Mouse (Mus musculus): Measurements from ENCODE around the gene Hoxc9. TPM values are rescaled to one million over a fixed set of nuclear protein-coding genes. Genes with fewer than 3 reads are reported as not detected.

Gene Hoxc9
- polyA plus RNA-seq, 1 experiment from 2014 or later, result not detected

GRCm38 (mm10) chr15:103015406-103016166 is 39.3 kb downstream of the Hoxc9 start:
- Histone ChIP-seq H3K27ac (ENCODE audit: low read length) (no peak overlapping the region), H3K4me2 (ENCODE audit: low read depth, low read length) (no peak overlapping the region)
- 9% methylated on average over 19 of the region's 19 CpGs for WGBS (ENCODE audit: insufficient replicate concordance)

GRCm38 (mm10) chr15:103018636-103019035 is 42.4 kb downstream of the Hoxc9 start, which contains the start of gene Hoxc4:
TSS of gene Hoxc4 (plus strand) at chr15:103018934.
- H3K4me1 ChIP-seq (ENCODE audit: control insufficient read depth, low read depth, low read length), result no peaks in the 10 kb centered on the region
- H3K4me3 ChIP-seq (ENCODE audit: low read depth, low read length), result no peak within 1 kb of the TSS
- no peaks in the 10 kb centered on the region for H3K9me3 ChIP-seq (replicated peaks; ENCODE audit: control insufficient read depth, low read length)
- no peak within 1 kb of the TSS for H3K9ac ChIP-seq (ENCODE audit: low read depth, low read length)
- 34% methylated on average over 9 of the region's 9 CpGs for WGBS (ENCODE audit: insufficient replicate concordance)
- H3K27me3 ChIP-seq (ENCODE audit: control insufficient read depth, insufficient read depth, low read depth, low read length), result peaks cover 92% of the 10 kb centered on the region
- no peaks in the 10 kb centered on the region for H3K36me3 ChIP-seq (ENCODE audit: control insufficient read depth, insufficient read depth)
- H3K27ac ChIP-seq (ENCODE audit: low read length), result no peak within 1 kb of the TSS
- no peak within 1 kb of the TSS for H3K4me2 ChIP-seq (ENCODE audit: low read depth, low read length)
- no peak for ATAC-seq (ENCODE audit: low read depth)

More at GRCm38 (mm10) chr15:103015406-103016166, 39.3 kb downstream of the Hoxc9 start:
- peaks cover 96% of the 10 kb centered on the region for H3K27me3 ChIP-seq (ENCODE audit: control insufficient read depth, insufficient read depth, low read depth, low read length)
- ATAC-seq (ENCODE audit: low read depth), result no peak
- no peaks in the 10 kb centered on the region for H3K4me1 ChIP-seq (ENCODE audit: control insufficient read depth, low read depth, low read length)
- H3K4me3 ChIP-seq (ENCODE audit: low read depth, low read length), result no peak overlapping the region
- no peaks in the 10 kb centered on the region for H3K36me3 ChIP-seq (ENCODE audit: control insufficient read depth, insufficient read depth)
- H3K9ac ChIP-seq (ENCODE audit: low read depth, low read length), result no peak overlapping the region
- no peaks in the 10 kb centered on the region for H3K9me3 ChIP-seq (replicated peaks; ENCODE audit: control insufficient read depth, low read length)

- H3K9ac ChIP-seq (ENCODE audit: low read depth, low read length), result no peak overlapping the region
- no peaks in the 10 kb centered on the region for H3K9me3 ChIP-seq (replicated peaks; ENCODE audit: control insufficient read depth, low read length)
- no peaks in the 10 kb centered on the region for H3K36me3 ChIP-seq (ENCODE audit: control insufficient read depth, insufficient read depth)
- peaks cover 85% of the 10 kb centered on the region for H3K27me3 ChIP-seq (ENCODE audit: control insufficient read depth, insufficient read depth, low read depth, low read length)
- H3K4me1 ChIP-seq (ENCODE audit: control insufficient read depth, low read depth, low read length), result no peaks in the 10 kb centered on the region
- no peak for ATAC-seq (ENCODE audit: low read depth)
- H3K4me3 ChIP-seq (ENCODE audit: low read depth, low read length), result no peak overlapping the region
- H3K27ac ChIP-seq (ENCODE audit: low read length), result no peak overlapping the region
- WGBS (ENCODE audit: insufficient replicate concordance), result 5% methylated on average over 8 of the region's 8 CpGs
- H3K4me2 ChIP-seq (ENCODE audit: low read depth, low read length), result no peak overlapping the region
Observed at GRCm38 (mm10) chr15:103020899-103021418, 44.7 kb downstream of the Hoxc9 start.

DNA sequence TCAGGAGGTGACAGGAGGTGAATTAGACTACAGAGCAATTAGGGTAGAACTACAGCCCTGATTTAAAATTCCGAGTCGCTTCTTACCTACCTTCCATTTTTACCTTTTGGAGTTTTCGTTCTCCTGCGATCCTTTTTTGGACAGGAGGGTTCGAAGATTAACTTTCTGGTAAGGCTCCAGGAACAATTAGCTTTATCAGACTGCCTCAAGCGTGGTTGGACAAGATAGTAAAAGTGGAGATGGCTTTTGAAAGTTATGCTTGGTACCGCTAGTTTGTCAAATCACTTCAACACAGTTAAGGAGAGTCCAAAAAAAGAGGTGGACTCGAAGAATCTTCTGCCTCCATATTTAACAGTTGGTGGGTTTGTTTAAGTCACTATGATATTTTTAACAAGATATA is 45.3 kb downstream of the Hoxc9 start:
- Histone ChIP-seq H3K4me2 (ENCODE audit: low read depth, low read length) (no peak overlapping the region), H3K9me3 (replicated peaks; ENCODE audit: control insufficient read depth, low read length) (no peaks in the 10 kb centered on the region), H3K4me1 (ENCODE audit: control insufficient read depth, low read depth, low read length) (no peaks in the 10 kb centered on the region), H3K27ac (ENCODE audit: low read length) (no peak overlapping the region), H3K4me3 (ENCODE audit: low read depth, low read length) (no peak overlapping the region), H3K27me3 (ENCODE audit: control insufficient read depth, insufficient read depth, low read depth, low read length) (peaks cover 85% of the 10 kb centered on the region), H3K36me3 (ENCODE audit: control insufficient read depth, insufficient read depth) (no peaks in the 10 kb centered on the region), H3K9ac (ENCODE audit: low read depth, low read length) (no peak overlapping the region)
- 10% methylated on average over 8 of the region's 8 CpGs for WGBS (ENCODE audit: insufficient replicate concordance)
- no peak for ATAC-seq (ENCODE audit: low read depth)

GRCm38 (mm10) chr15:103024131-103024530 is 47.9 kb downstream of the Hoxc9 start:
- WGBS (ENCODE audit: insufficient replicate concordance), result 7% methylated on average over 2 of the region's 2 CpGs

DNA sequence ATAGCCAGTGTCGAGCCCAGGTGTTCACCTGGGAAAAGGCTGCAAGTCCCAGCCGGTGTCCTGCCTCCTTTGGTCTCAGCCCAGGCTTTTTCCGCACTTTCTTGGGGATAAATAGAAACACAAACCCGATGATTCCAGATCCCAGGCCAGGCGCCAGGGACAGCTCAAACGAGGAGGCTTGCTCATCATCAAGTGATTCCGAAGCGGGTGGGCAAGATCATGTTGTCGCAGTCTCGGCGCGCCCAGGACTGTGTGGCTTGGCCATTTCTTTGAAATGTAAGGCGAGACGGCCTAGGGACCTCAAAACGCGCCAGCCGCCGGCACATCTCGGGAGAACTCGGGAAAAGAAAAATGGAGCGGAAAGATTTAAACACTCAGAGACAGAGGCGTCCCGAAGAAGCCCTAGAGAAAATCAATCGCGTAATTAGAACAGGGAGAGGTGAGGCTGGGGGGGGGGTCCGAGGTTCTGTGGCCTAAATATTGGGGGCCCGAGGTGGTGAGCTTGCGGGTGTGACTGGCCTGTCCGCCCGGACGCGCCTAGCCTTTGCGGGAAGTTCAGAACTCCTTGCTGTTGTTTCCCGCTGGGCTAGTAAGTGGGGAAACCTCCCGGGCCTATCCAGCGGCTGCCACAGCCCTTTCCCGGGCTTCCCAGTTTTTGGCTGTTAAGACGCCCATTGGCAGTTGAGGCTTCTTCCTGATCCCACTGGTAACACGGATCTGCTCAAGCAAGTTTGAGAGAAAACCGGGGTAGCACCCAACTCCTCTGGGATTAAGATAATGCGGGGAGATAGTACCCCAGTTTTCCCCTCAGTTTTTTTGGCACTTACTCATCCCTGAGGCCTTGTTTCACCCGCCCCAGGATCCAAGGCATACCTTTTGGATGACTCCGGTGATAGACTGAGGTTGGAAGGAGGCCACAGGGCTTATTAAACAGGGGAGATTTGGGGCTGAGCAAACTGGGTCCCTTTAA is 51.3 kb downstream of the Hoxc9 start:
- WGBS (ENCODE audit: insufficient replicate concordance), result 6% methylated on average over 41 of the region's 43 CpGs
- no peak overlapping the region for H3K27ac ChIP-seq (ENCODE audit: low read length)

More at GRCm38 (mm10) chr15:103024131-103024530, 47.9 kb downstream of the Hoxc9 start:
- H3K27ac ChIP-seq (ENCODE audit: low read length), result no peak overlapping the region
- H3K4me1 ChIP-seq (ENCODE audit: control insufficient read depth, low read depth, low read length), result no peaks in the 10 kb centered on the region
- H3K4me3 ChIP-seq (ENCODE audit: low read depth, low read length), result no peak overlapping the region
- H3K27me3 ChIP-seq (ENCODE audit: control insufficient read depth, insufficient read depth, low read depth, low read length), result peaks cover 86% of the 10 kb centered on the region
- no peaks in the 10 kb centered on the region for H3K36me3 ChIP-seq (ENCODE audit: control insufficient read depth, insufficient read depth)
- no peak overlapping the region for H3K9ac ChIP-seq (ENCODE audit: low read depth, low read length)
- no peak for ATAC-seq (ENCODE audit: low read depth)
- H3K4me2 ChIP-seq (ENCODE audit: low read depth, low read length), result no peak overlapping the region
- H3K9me3 ChIP-seq (replicated peaks; ENCODE audit: control insufficient read depth, low read length), result no peaks in the 10 kb centered on the region

DNA sequence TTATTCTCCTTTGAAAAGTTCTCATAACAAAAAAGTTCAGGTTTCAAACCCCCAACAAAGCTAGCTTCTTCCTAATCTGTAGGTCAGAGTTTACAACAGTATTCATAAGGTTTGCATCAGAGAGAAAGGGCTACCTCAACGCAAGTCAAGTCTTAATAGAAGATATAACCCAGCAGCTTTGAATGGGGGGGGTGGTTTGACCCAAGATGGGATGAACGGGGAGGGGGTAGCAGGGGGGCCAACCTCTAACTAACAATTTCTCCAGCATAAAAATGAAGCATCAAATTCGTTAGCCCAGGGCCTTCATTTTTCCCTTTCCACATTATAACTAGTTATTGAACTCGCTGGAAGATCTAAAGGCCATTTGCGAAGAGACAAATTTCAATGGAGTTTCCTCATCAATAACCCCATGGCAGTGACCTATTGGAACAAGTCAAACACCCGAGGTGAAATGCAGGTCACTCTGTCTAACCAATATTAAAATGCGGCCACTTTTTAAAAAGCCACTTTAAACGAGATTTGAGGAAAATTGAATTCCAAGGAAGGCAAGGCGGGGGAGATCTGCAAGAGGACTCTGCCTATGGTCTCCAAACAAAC is 52.8 kb downstream of the Hoxc9 start:
- peaks cover 84% of the 10 kb centered on the region for H3K27me3 ChIP-seq (ENCODE audit: control insufficient read depth, insufficient read depth, low read depth, low read length)
- H3K36me3 ChIP-seq (ENCODE audit: control insufficient read depth, insufficient read depth), result no peaks in the 10 kb centered on the region
- H3K4me2 ChIP-seq (ENCODE audit: low read depth, low read length), result no peak overlapping the region
- H3K27ac ChIP-seq (ENCODE audit: low read length), result no peak overlapping the region
- H3K4me1 ChIP-seq (ENCODE audit: control insufficient read depth, low read depth, low read length), result no peaks in the 10 kb centered on the region
- ATAC-seq (ENCODE audit: low read depth), result no peak
- no peak overlapping the region for H3K4me3 ChIP-seq (ENCODE audit: low read depth, low read length)
- 31% methylated on average over 9 of the region's 9 CpGs for WGBS (ENCODE audit: insufficient replicate concordance)
- H3K9me3 ChIP-seq (replicated peaks; ENCODE audit: control insufficient read depth, low read length), result no peaks in the 10 kb centered on the region
- H3K9ac ChIP-seq (ENCODE audit: low read depth, low read length), result no peak overlapping the region

More for the DNA sequence above, 51.3 kb downstream of the Hoxc9 start:
- ATAC-seq (ENCODE audit: low read depth), result no peak
- Histone ChIP-seq H3K9me3 (replicated peaks; ENCODE audit: control insufficient read depth, low read length) (no peaks in the 10 kb centered on the region), H3K36me3 (ENCODE audit: control insufficient read depth, insufficient read depth) (no peaks in the 10 kb centered on the region), H3K4me3 (ENCODE audit: low read depth, low read length) (no peak overlapping the region), H3K4me1 (ENCODE audit: control insufficient read depth, low read depth, low read length) (no peaks in the 10 kb centered on the region), H3K9ac (ENCODE audit: low read depth, low read length) (no peak overlapping the region), H3K27me3 (ENCODE audit: control insufficient read depth, insufficient read depth, low read depth, low read length) (peaks cover 80% of the 10 kb centered on the region), H3K4me2 (ENCODE audit: low read depth, low read length) (no peak overlapping the region)

DNA sequence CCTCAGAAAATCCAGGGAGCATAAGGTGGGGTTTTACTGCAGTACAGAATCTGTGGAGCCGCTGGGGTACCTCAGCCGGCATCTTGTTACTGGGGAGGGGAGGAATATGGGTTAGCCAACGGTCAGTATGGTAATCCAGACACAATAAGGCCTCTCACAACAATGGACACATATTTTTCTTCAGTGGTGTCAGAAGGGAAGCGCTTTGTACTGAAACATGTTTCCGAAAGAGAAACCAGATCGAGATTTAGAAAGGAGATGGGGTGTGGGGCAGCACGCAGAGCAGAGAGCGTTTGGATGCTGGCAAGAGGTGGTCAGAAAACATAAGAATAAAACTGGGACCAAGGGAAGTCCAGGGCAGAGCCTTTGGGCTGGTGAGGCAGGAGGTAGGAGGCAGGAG is 53.9 kb downstream of the Hoxc9 start:
- H3K36me3 ChIP-seq (ENCODE audit: control insufficient read depth, insufficient read depth), result no peaks in the 10 kb centered on the region
- no peaks in the 10 kb centered on the region for H3K4me1 ChIP-seq (ENCODE audit: control insufficient read depth, low read depth, low read length)
- no peak overlapping the region for H3K27ac ChIP-seq (ENCODE audit: low read length)
- H3K4me3 ChIP-seq (ENCODE audit: low read depth, low read length), result no peak overlapping the region
- 8% methylated on average over 8 of the region's 8 CpGs for WGBS (ENCODE audit: insufficient replicate concordance)
- peaks cover 87% of the 10 kb centered on the region for H3K27me3 ChIP-seq (ENCODE audit: control insufficient read depth, insufficient read depth, low read depth, low read length)
- no peaks in the 10 kb centered on the region for H3K9me3 ChIP-seq (replicated peaks; ENCODE audit: control insufficient read depth, low read length)
- H3K9ac ChIP-seq (ENCODE audit: low read depth, low read length), result no peak overlapping the region
- ATAC-seq (ENCODE audit: low read depth), result no peak
- H3K4me2 ChIP-seq (ENCODE audit: low read depth, low read length), result no peak overlapping the region

Data from liver, embryonic 16.5 days (tissue).